Mouse (Mus musculus) liver, embryonic 14.5 days (tissue): Measurements from ENCODE around the gene Rimbp3. TPM values are rescaled to one million over a fixed set of nuclear protein-coding genes. Genes with fewer than 3 reads are reported as not detected.
A peak's percentile ranks its signal among the peaks of the same experiment; 100 is the strongest.

ENCODE experiments used
- ATAC-seq: fragments of 200-750 bp; cut with Nextera tagmentation; 2 replicates; pipeline ENCODE4 v1.8.0; 2017; ENCODE audit warnings: moderate number of reproducible peaks, mild to moderate bottlenecking, moderate library complexity; ENCODE audit not compliant: insufficient read depth
- DNase-seq, 3 experiments: peaks; one replicate each; pipeline ENCODE4 v3.0.0-alpha.2; 2012 to 2013; ENCODE audit warnings: low read depth in 3 of 3, low spot score in 3 of 3
- H3K27ac ChIP-seq: fragments of 300-500 bp; sonication (generic); 2 replicates; pipeline ENCODE4 v1.5.1; 2014; ENCODE audit warnings: moderate library complexity, mild to moderate bottlenecking, control low read depth, inconsistent platforms
- H3K27me3 ChIP-seq: fragments of 300-500 bp; sonication (generic); 2 replicates; pipeline ENCODE4 v1.6.1; 2014; ENCODE audit warnings: mild to moderate bottlenecking, low read length, moderate library complexity; ENCODE audit not compliant: control insufficient read depth, insufficient read depth
- H3K36me3 ChIP-seq: fragments of 300-500 bp; sonication (generic); replicated peaks from 2 replicates; pipeline ENCODE4 v1.6.1; 2014; ENCODE audit warnings: low read depth; ENCODE audit not compliant: control insufficient read depth, insufficient read depth
- H3K4me1 ChIP-seq, 2 experiments: fragments of 200-500 bp in 1 of 2; fragments of 300-500 bp in 1 of 2; sonication (generic) in 1 of 2; replicated peaks; 2 replicates each; pipeline ENCODE4 v1.6.1; 2012 to 2014; ENCODE audit warnings: antibody characterized with exemption in 1 of 2, inconsistent platforms in 1 of 2, low read length in 1 of 2; ENCODE audit not compliant: control insufficient read depth in 2 of 2, insufficient read depth in 2 of 2
- H3K4me2 ChIP-seq: fragments of 300-500 bp; sonication (generic); 2 replicates; pipeline ENCODE4 v1.6.1; 2014; ENCODE audit warnings: low read depth, mild to moderate bottlenecking, control low read depth, moderate library complexity
- H3K4me3 ChIP-seq, 2 experiments: fragments of 200-500 bp in 1 of 2; fragments of 300-500 bp in 1 of 2; sonication (generic) in 1 of 2; 2 replicates each; pipeline ENCODE4 v1.5.1; 2012 to 2014; ENCODE audit warnings: low read depth in 2 of 2, low read length in 2 of 2, mild to moderate bottlenecking in 2 of 2, control low read depth in 1 of 2, inconsistent platforms in 1 of 2, moderate library complexity in 1 of 2; ENCODE audit not compliant: insufficient read depth in 1 of 2
- H3K9ac ChIP-seq: fragments of 300-500 bp; sonication (generic); replicated peaks from 2 replicates; pipeline ENCODE4 v1.6.1; 2014; ENCODE audit warnings: mild to moderate bottlenecking, control low read depth, moderate library complexity
- H3K9me3 ChIP-seq: fragments of 300-500 bp; sonication (generic); 2 replicates; pipeline ENCODE4 v1.6.1; 2016; ENCODE audit warnings: low read length, mixed read lengths; ENCODE audit not compliant: control insufficient read depth
- CTCF ChIP-seq: IDR thresholded peaks from 2 replicates; pipeline ENCODE4 v1.5.1; 2016; ENCODE audit warnings: antibody characterized with exemption, low read depth, control low read depth
- EP300 ChIP-seq: IDR thresholded peaks from 2 replicates; pipeline ENCODE4 v1.6.1; 2016; ENCODE audit warnings: antibody characterized with exemption, low read depth
- WGBS: fragments of 180-500 bp; shearing (Covaris S2); extraction: QIAGEN DNeasy Blood & Tissue Kit; methylation state at CpG from one replicate; pipeline ENCODE4 v1.1.7; 2014; ENCODE audit not compliant: insufficient replicate concordance; 5-methylcytosine and 5-hydroxymethylcytosine counted together
- polyA plus RNA-seq, 2 experiments: library from polyadenylated mRNA; depleted of rRNA in 1 of 2; stranded (reverse) in 1 of 2; unstranded in 1 of 2; fragments of >200 nt; fragmentation: Nextera tagmentation in 1 of 2; extraction: Ambion mirVana in 1 of 2; gene quantifications; 2 replicates each; pipeline versions ENCODE4 v1.2.1 to v1.2.3; 2012 to 2014

Gene Rimbp3
- polyA plus RNA-seq, 2 experiments = 0.03 to 0.05 TPM

GRCm38 (mm10) chr16:17202549-17202948 is 5.9 kb upstream of the Rimbp3 start, which contains the start of gene Ube2l3:
TSS of gene Ube2l3 (minus strand) at chr16:17202649.
- Histone ChIP-seq H3K4me1 (peaks cover 11 to 15% of the 10 kb centered on the region in 2 experiments), H3K27me3 (0 out of 2 replicates have a peak, but pooled peaks cover 3% of the 10 kb centered on the region), H3K4me2 (peak within 1 kb of the TSS; percentile 84), H3K4me3 (peak within 1 kb of the TSS; percentile 96 to 99), H3K36me3 (no peaks in the 10 kb centered on the region), H3K9me3 (no peaks in the 10 kb centered on the region), H3K9ac (peak within 1 kb of the TSS; percentile 99), H3K27ac (peak within 1 kb of the TSS; percentile 22; the same call in 1 of the 2 replicates)
- ATAC-seq (no peak), DNase-seq (no peak)
- TF ChIP-seq EP300 (no peak), CTCF (no peak)
- 81% methylated on average over 1 of the region's 1 CpGs for WGBS

- DNase-seq = no peak
- no peak overlapping the region for H3K27ac ChIP-seq
- WGBS = 3% methylated on average over 6 of the region's 6 CpGs
- no peaks in the 10 kb centered on the region for H3K36me3 ChIP-seq
- no peak overlapping the region for H3K4me3 ChIP-seq
- H3K9me3 ChIP-seq = no peaks in the 10 kb centered on the region
- no peak for TF ChIP-seq EP300
- peak; percentile 79 for TF ChIP-seq CTCF
- no peak overlapping the region for H3K9ac ChIP-seq
- no peak overlapping the region for H3K4me2 ChIP-seq
- peaks cover 13% of the 10 kb centered on the region for H3K27me3 ChIP-seq
- H3K4me1 ChIP-seq = peaks cover 10 to 11% of the 10 kb centered on the region in 2 experiments
- no peak for ATAC-seq
Measured at GRCm38 (mm10) chr16:17204990-17205389, 3.4 kb upstream of the Rimbp3 start.

GRCm38 (mm10) chr16:17209404-17209960 is 1.1 kb downstream of the Rimbp3 start:
- Histone ChIP-seq H3K27me3 (peaks cover 13% of the 10 kb centered on the region), H3K4me3 (peak overlapping the region; percentile 55 to 67), H3K4me1 (peaks cover 3 to 8% of the 10 kb centered on the region in 2 experiments; a peak in 2 of 4 replicates), H3K36me3 (no peaks in the 10 kb centered on the region), H3K9ac (peak overlapping the region; percentile 49), H3K4me2 (peak overlapping the region; percentile 91), H3K27ac (no peak overlapping the region), H3K9me3 (no peaks in the 10 kb centered on the region)
- ATAC-seq (peak; percentile 45), DNase-seq (no peak)
- TF ChIP-seq EP300 (no peak), CTCF (no peak)
- 2% methylated on average over 37 of the region's 37 CpGs for WGBS

GRCm38 (mm10) chr16:17209981-17210838 is 1.8 kb downstream of the Rimbp3 start:
- DNase-seq (peak; percentile 73 to 76 (median 74)), ATAC-seq (peak; percentile 82)
- no peak overlapping the region for H3K27ac ChIP-seq
- H3K4me3 ChIP-seq = peak overlapping the region; percentile 55 to 67
- H3K4me1 ChIP-seq = peaks cover 3 to 8% of the 10 kb centered on the region in 2 experiments; a peak in 2 of 4 replicates
- WGBS = 11% methylated on average over 48 of the region's 48 CpGs
- H3K36me3 ChIP-seq = no peaks in the 10 kb centered on the region
- H3K27me3 ChIP-seq = peaks cover 13% of the 10 kb centered on the region
- peak overlapping the region; percentile 91 for H3K4me2 ChIP-seq
- H3K9me3 ChIP-seq = no peaks in the 10 kb centered on the region
- TF ChIP-seq EP300 (no peak), CTCF (peak; percentile 97)
- H3K9ac ChIP-seq = peak overlapping the region; percentile 49
